Mouse (Mus musculus) heart, postnatal 14 days (tissue): Measurements from ENCODE around the gene Abcg1. TPM values are rescaled to one million over a fixed set of nuclear protein-coding genes. Genes with fewer than 3 reads are reported as not detected.
A peak's percentile ranks its signal among the peaks of the same experiment; 100 is the strongest.

Source experiments
- DNase-seq, 2 experiments: peaks; one replicate each; pipeline ENCODE4 v3.0.0; 2021 to 2022
- intact Hi-C: fragments of 180-260 bp; cut with DNase I; formaldehyde crosslinking; loops from one replicate; pipeline ENCODE4 v1.15.1; 2025
- total RNA-seq, 2 experiments: library from RNA; stranded (reverse); gene quantifications; 2 replicates each; pipeline ENCODE4 v1.2.3; 2021

Gene Abcg1
- total RNA-seq, 2 experiments from 2014 or later, result 11.0 to 13.5 TPM

DNA sequence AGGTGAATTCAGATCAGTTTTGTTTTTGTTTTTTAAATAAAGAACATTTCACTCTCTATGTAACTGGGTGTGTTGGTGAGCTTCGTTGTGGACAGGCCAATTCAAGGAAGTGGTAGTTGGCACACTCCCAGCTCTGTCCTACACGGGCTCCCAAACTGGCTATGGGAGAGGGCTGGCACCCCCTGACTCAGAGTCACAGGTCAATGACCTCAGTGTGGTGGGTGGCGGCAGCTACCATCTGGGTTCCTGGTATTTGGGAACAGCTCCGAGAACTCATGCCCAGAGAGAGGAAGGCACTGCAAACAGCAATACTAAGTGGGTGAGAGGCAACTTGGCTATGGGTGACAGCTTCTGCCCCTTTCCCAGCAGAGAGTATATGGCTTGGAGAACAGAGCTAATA, 19.1 kb upstream of the Abcg1 start:
- intact Hi-C loops, result no loop called here
- DNase-seq, result peak; percentile 31 to 44

DNA sequence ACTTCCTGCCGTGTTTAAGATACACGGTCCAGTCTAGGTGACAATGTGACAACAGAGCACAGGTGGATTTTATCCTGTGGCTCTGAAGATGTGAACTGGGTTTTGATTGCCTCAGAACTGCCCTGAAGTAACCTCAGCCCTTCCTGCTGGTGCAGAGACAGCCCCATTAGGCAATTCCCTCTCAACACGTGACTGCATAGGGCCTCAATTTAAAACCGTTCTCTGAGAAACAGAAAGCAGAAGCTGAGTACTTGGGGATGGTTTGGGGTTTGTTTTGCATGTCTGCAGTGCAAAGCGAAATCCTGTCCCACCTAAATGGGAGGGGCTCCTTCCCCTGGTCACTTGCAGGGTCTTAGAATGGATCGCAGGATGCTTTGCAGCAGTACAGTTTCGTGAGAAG, 17.8 kb upstream of the Abcg1 start:
- intact Hi-C loops, result no loop called here
- no peak for DNase-seq

DNA sequence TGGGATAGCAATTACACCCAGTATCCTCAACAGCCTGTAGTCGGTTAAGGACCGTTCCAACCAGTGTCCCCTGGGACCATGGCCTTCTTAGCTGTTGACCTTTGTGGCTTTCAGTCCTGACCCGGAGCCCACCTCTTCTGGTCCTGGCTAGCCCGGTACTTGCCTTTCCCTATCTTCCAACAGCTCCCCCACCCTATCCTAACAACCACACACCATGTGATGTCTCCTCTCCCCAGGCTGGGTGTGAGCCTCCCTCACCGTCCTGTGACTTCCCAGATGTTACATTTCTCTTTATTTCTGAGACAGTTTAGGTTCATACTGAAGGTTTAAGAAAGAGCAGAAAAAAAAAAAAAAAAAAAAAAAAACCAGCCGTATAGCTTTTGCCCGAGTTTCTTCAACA, 17.1 kb upstream of the Abcg1 start:
- no peak for DNase-seq
- intact Hi-C loops, result no loop called here

DNA sequence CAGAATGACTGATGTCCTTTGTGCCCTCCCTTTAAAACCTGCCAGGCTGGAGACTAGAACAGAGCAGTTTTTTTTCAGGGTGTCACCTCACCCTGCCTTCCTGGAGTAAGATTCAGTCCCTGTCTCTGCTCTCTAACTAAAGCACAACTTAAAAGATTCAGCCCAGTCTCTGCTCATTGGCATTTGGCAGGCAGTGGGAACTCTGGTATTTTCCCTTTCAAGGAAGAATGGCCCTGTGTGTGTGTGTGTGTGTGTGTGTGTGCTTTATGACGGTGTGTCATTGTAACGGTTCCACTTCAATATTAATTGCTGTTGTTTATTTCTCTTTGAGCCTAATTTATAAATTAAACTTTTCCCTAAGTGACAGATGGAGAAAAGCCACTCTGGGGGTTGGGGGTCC, 14.7 kb upstream of the Abcg1 start:
- intact Hi-C loops, result no loop called here
- no peak for DNase-seq

- intact Hi-C loops, result loop anchor here (5.0 kb wide), 1 partner anchor 41 kb away; no protein-coding TSS in a partner anchor
- DNase-seq, result no peak
Observed at GRCm38 (mm10) chr17:31057891-31058744, 643 bp downstream of the Abcg1 start.

DNA sequence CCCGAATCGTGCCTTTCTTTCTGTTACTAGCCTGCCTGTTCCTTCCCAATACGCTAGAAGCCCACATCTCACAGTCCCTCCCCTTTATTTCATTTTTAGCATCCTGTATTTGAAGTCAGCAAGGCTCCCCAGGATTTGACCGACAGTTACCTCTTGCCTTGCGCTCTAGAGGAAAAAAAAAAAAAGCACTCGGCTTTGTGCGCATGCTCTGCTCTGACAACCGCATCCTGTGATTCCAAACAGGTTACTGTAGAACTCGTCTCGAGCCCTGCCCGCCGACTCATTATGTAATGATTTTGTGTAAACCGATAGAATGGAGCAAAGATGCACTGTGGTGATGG, 1.2 kb downstream of the Abcg1 start:
- DNase-seq, result peak; percentile 54 to 58
- intact Hi-C loops, result loop anchor here (5.0 kb wide), 1 partner anchor 41 kb away; no protein-coding TSS in a partner anchor

DNA sequence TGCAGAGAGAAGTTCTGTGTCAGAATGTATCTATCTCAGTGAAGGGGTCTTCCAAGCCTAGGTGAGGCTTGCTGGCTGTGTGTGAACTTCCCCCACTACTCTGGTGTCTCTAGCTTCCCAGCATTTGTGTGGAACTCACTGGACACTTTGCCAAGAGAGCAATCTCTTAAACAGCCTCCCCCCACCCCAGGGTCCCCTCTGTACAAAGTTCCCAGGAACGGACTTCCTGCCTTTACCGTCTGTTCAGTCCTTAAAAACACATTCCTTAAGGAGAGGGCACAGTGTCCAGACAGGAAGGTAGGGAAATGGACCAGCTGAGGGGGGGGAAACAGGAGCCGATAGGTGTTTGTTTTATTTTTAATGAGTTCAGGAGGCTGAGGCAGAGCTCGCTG, 2.7 kb downstream of the Abcg1 start:
- intact Hi-C loops, result loop anchor here (2.0 kb wide), 1 partner anchor 17 kb away; no protein-coding TSS in a partner anchor
- DNase-seq, result no peak

DNA sequence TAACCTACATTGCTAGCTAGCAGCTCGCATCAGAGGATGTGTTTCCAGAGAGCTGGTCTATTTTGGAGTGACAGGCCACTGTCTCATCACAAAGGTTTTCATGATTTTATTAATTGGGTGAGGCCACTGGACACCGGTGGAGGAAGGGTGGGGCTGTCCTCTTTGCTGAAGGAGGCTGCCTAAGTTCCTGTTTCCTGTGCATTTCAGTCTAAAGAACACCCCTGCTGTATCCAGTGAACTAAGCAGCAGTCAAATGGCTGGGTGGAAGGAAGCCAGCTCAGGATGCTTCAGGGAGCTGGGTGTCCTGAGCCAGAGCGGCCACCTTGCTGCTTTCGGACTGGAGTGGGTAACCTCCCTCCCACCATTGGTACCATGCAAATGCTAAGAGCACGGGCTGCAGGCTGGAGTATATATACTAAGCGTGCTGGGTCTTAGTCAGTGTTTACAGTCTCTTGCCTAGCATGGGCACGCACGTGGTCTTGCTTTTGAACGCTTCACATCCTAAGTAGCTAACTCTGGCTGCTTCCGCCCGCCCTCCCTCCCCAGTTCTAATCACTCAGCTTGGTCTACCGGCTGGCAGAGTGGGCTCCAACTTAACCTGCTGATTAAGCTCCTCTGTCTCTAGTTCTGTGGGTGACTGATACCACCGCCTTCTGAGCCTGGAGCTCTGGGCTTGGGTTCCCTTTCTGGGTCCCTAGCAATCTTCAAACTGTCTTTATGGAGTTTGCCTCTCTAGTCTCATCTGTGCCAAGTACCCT, 3.3 kb downstream of the Abcg1 start:
- DNase-seq, result peak; percentile 32 to 47
- intact Hi-C loops, result loop anchor here (2.0 kb wide), 1 partner anchor 16 kb away; no protein-coding TSS in a partner anchor

- intact Hi-C loops, result loop anchor here (2.0 kb wide), 1 partner anchor 15 kb away; no protein-coding TSS in a partner anchor
- no peak for DNase-seq
Observed at GRCm38 (mm10) chr17:31061346-31062095, 4.0 kb downstream of the Abcg1 start.

GRCm38 (mm10) chr17:31066058-31066457, 8.6 kb downstream of the Abcg1 start:
- intact Hi-C loops, result loop anchor here (5.0 kb wide), 1 partner anchor 51 kb away; no protein-coding TSS in a partner anchor
- DNase-seq, result no peak

DNA sequence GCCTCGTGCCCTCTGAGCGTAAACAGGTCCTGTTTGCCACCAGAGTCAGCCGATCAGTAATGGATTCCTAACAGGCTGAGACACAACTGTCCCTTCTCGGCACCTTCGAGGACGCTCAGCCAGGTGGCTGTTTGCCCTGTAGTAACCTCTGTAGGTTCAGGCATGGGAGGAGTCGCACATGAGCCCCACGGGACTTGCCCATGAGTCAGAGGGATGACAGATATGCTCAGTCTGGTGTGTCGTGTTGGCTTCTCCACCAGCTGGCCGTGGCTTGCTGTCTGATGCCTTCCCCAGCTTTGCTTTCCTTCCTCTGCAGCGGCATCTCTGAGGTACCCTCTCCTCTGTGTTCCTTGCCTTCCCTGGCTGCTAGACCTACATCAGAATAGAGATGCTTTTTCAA, 9.6 kb downstream of the Abcg1 start:
- peak; percentile 29 to 43 for DNase-seq
- intact Hi-C loops, result loop anchor here (5.0 kb wide), 1 partner anchor 50 kb away; no protein-coding TSS in a partner anchor

- intact Hi-C loops, result loop anchor here (5.0 kb wide), 1 partner anchor 48 kb away; no protein-coding TSS in a partner anchor
- DNase-seq, result no peak
Observed at GRCm38 (mm10) chr17:31069121-31069520, 11.6 kb downstream of the Abcg1 start.

DNA sequence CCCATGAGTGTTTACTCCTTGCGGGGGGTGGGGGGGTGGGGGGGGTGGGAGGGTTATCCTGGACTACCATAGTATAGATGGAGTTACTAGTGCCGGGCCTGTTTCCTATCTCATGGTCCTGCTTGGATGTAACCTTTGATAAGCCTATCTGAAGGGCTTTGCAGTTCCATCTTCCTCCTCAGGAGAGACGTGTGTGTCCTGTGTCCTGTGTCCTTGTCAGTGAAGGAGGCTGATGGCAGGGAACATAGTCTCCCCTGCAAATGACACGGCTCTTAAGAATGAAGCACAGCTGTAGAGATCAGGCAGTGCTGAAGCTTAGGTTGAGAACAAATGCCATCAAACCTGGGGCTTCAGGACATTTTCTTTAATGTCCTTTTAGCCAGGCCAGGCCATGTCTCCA, 12.4 kb downstream of the Abcg1 start:
- no peak for DNase-seq
- intact Hi-C loops, result loop anchor here (5.0 kb wide), 2 partner anchors 47 to 53 kb away; no protein-coding TSS in a partner anchor

- intact Hi-C loops, result loop anchor here (5.0 kb wide), 1 partner anchor 53 kb away; no protein-coding TSS in a partner anchor
- no peak for DNase-seq
Observed at GRCm38 (mm10) chr17:31070403-31071185, 13.1 kb downstream of the Abcg1 start.

- DNase-seq, result peak; percentile 31 to 55
- intact Hi-C loops, result loop anchor here (5.0 kb wide), 1 partner anchor 54 kb away; no protein-coding TSS in a partner anchor
Observed at GRCm38 (mm10) chr17:31071421-31072301, 14.2 kb downstream of the Abcg1 start.

GRCm38 (mm10) chr17:31072872-31073271, 15.4 kb downstream of the Abcg1 start:
- intact Hi-C loops, result loop anchor here (5.0 kb wide), 1 partner anchor 56 kb away; no protein-coding TSS in a partner anchor
- DNase-seq, result no peak

DNA sequence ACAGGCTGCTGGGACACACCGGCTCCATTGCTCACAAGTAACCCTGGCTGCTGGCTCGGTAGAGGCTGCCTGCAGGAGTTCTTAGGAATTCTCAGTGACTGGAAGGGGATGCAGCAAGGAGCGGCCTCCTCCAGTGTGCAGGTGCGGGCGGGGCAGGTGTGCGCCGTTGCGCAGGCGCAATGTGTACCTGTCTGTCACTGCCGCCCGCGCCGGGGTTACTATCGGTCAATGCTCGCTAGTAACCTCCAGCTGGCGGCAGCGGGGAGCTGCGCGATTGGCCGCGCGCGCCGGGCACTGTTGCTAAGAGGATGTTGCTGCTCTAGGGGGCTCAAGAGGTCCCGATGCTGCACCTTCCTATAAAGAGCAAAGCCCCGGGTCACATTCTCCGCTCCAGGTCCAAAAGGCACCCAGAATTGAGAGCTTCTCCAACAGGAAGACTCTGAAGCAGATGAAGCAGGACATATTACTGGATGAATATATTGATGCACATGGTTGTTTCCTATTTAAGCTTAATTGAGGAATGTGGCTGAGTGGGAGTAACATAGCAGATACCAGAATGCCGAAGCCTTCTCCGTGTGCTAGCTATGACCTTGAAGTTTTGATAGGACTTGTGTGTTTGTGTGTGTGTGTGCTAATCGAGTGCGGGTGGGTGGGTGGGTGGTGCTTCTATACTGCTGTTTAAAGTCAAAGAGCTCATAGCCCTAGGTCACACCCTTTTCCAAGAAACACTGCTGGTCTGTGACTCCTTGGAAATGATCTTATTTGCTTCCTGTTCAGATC, 16.0 kb downstream of the Abcg1 start:
- peak; percentile 77 to 79 for DNase-seq
- intact Hi-C loops, result loop anchor here (5.0 kb wide), 1 partner anchor 56 kb away; no protein-coding TSS in a partner anchor
